Mouse (Mus musculus) neural tube, embryonic 14.5 days (tissue): ENCODE measurements around the gene Ptk6. TPM values are rescaled to one million over a fixed set of nuclear protein-coding genes. Genes with fewer than 3 reads are reported as not detected.

ENCODE experiments used
- polyA plus RNA-seq: library from polyadenylated mRNA; unstranded; fragments of >200 nt; fragmentation: Nextera tagmentation; extraction: Ambion mirVana; gene quantifications from 2 replicates; pipeline ENCODE4 v1.2.1, GENCODE M21; 2014

The Ptk6 gene
- polyA plus RNA-seq, 1 experiment from 2014 or later = not detected

Other genes starting within 250 kb of the Ptk6 start
- gene Nkain4, start 248.1 kb downstream of the Ptk6 start, polyA plus RNA-seq = 86.5 and 97.0 TPM in 2 replicates
- gene Arfgap1, start 235.6 kb downstream of the Ptk6 start, polyA plus RNA-seq = 87.0 and 95.2 TPM in 2 replicates
- 0.31 and 0.60 TPM in 2 replicates for gene Col20a1, start 216.3 kb downstream of the Ptk6 start, polyA plus RNA-seq
- gene Chrna4, start 159.2 kb downstream of the Ptk6 start, polyA plus RNA-seq = 62.4 and 62.8 TPM in 2 replicates
- 56.7 and 60.6 TPM in 2 replicates for gene Kcnq2, start 67.5 kb downstream of the Ptk6 start, polyA plus RNA-seq
- gene Eef1a2, start 45.8 kb downstream of the Ptk6 start, polyA plus RNA-seq = 17.5 and 24.4 TPM in 2 replicates
- 419 and 445 TPM in 2 replicates for gene Ppdpf, start 15.5 kb downstream of the Ptk6 start, polyA plus RNA-seq
- 0.15 and 0.19 TPM in 2 replicates for gene Srms, start 10.4 kb upstream of the Ptk6 start, polyA plus RNA-seq
- gene Fndc11, start 17.2 kb upstream of the Ptk6 start, polyA plus RNA-seq = 0.23 TPM in 1 of 2 replicates, not detected in the other
- 0.28 and 0.45 TPM in 2 replicates for gene Helz2, start 39.2 kb upstream of the Ptk6 start, polyA plus RNA-seq
- gene Gmeb2, start 85.2 kb upstream of the Ptk6 start, polyA plus RNA-seq = 19.3 and 19.9 TPM in 2 replicates
- gene Stmn3, start 111.7 kb upstream of the Ptk6 start, polyA plus RNA-seq = 1,346 and 1,661 TPM in 2 replicates
- gene Rtel1, start 117.0 kb upstream of the Ptk6 start, polyA plus RNA-seq = 37.4 and 43.9 TPM in 2 replicates
- 59.3 and 67.7 TPM in 2 replicates for gene Zgpat, start 162.1 kb upstream of the Ptk6 start, polyA plus RNA-seq
- gene Arfrp1, start 162.6 kb upstream of the Ptk6 start, polyA plus RNA-seq = 57.8 and 66.0 TPM in 2 replicates
- gene Lime1, start 177.3 kb upstream of the Ptk6 start, polyA plus RNA-seq = 44.7 and 46.2 TPM in 2 replicates